Mouse (Mus musculus) hindlimb bud, embryonic 11.5 days (tissue): ENCODE data around the gene Sdccag8.
A peak's percentile ranks its signal among the peaks of the same experiment; 100 is the strongest.

Experiments used
- DNase-seq: peaks from one replicate; pipeline ENCODE4 v3.0.0-alpha.2; 2012; ENCODE audit warnings: low read depth, low spot score; ENCODE audit errors: extremely low spot score

Sdccag8 gene

GRCm38 (mm10) chr1:176980140-176980539, 165.7 kb downstream of the Sdccag8 start:
- no peak for DNase-seq

- DNase-seq, result no peak
These were observed 166.4 kb downstream of the Sdccag8 start for GRCm38 (mm10) chr1:176980801-176981400.

GRCm38 (mm10) chr1:176981511-176981910, 167.1 kb downstream of the Sdccag8 start:
- no peak for DNase-seq

GRCm38 (mm10) chr1:176982671-176983070, 168.2 kb downstream of the Sdccag8 start:
- no peak for DNase-seq

GRCm38 (mm10) chr1:176985691-176986090, 171.2 kb downstream of the Sdccag8 start:
- no peak for DNase-seq

GRCm38 (mm10) chr1:176986275-176986674, 171.8 kb downstream of the Sdccag8 start:
- DNase-seq, result no peak

- DNase-seq, result no peak
These were observed 172.7 kb downstream of the Sdccag8 start for GRCm38 (mm10) chr1:176986990-176987740.

- DNase-seq, result no peak
These were observed 177.0 kb downstream of the Sdccag8 start for GRCm38 (mm10) chr1:176991473-176991872.

GRCm38 (mm10) chr1:176992517-176992916, 178.1 kb downstream of the Sdccag8 start:
- DNase-seq, result no peak

- no peak for DNase-seq
These were observed 178.9 kb downstream of the Sdccag8 start for GRCm38 (mm10) chr1:176993141-176994010.

- no peak for DNase-seq
These were observed 179.6 kb downstream of the Sdccag8 start for GRCm38 (mm10) chr1:176994087-176994486.

- DNase-seq, result peak; percentile 20
These were observed 180.4 kb downstream of the Sdccag8 start for GRCm38 (mm10) chr1:176994707-176995418.

GRCm38 (mm10) chr1:176995419-176995775, 180.9 kb downstream of the Sdccag8 start:
- no peak for DNase-seq

- no peak for DNase-seq
These were observed 181.7 kb downstream of the Sdccag8 start for GRCm38 (mm10) chr1:176996166-176996565.

- no peak for DNase-seq
These were observed 182.3 kb downstream of the Sdccag8 start for GRCm38 (mm10) chr1:176996630-176997201.

- DNase-seq, result no peak
These were observed 182.8 kb downstream of the Sdccag8 start for GRCm38 (mm10) chr1:176997254-176997653.

- DNase-seq, result no peak
These were observed 183.5 kb downstream of the Sdccag8 start for GRCm38 (mm10) chr1:176997711-176998689.

- peak; percentile 67 for DNase-seq
These were observed 184.6 kb downstream of the Sdccag8 start for GRCm38 (mm10) chr1:176999011-176999410.

- no peak for DNase-seq
These were observed 188.5 kb downstream of the Sdccag8 start for GRCm38 (mm10) chr1:177002951-177003350.
